Mouse (Mus musculus): Measurements from ENCODE around the gene Elmo2. TPM values are rescaled to one million over a fixed set of nuclear protein-coding genes. Genes with fewer than 3 reads are reported as not detected.

Gene Elmo2
- total and polyA plus RNA-seq, 3 experiments: 9.0 to 11.7 (median 10.1) TPM

GRCm38 (mm10) chr2:165283644-165284043, 42.6 kb downstream of the Elmo2 start:
- dilution Hi-C loops (cut with MboI; ENCODE audit: extremely low pct_ligation_motif_present, extremely low pct_unique_long_range_greater_than_20kb, low sequenced_read_pairs): no loop called here
- in situ Hi-C loops (cut with MboI; ENCODE audit: low pct_ligation_motif_present, low pct_unique_long_range_greater_than_20kb, low sequenced_read_pairs): loop anchor here (10.0 kb wide), 1 partner anchor 329 kb away; no protein-coding TSS in a partner anchor
- Histone ChIP-seq H3K4me1 (ENCODE audit: control insufficient read depth in 1 of 2, insufficient read depth in 2 of 2) (peaks cover 19 to 27% of the 10 kb centered on the region in 2 experiments), H3K4me2 (ENCODE audit: insufficient read depth, low read depth, poor library complexity, severe bottlenecking) (no peak overlapping the region), H3K36me3 (replicated peaks in 1 of 2; ENCODE audit: control insufficient read depth in 1 of 2, insufficient read depth in 1 of 2, low read length in 1 of 2) (peaks cover 37 to 66% of the 10 kb centered on the region in 2 experiments), H3K9me3 (replicated peaks; ENCODE audit: low read length) (no peaks in the 10 kb centered on the region), H3K27ac (ENCODE audit: insufficient read depth, low read depth) (no peak overlapping the region), H3K27me3 (replicated peaks) (no peaks in the 10 kb centered on the region), H3K9ac (ENCODE audit: insufficient read depth, low read depth) (no peak overlapping the region), H3K4me3 (replicated peaks in 1 of 3; ENCODE audit: low read depth in 2 of 3, low read length in 2 of 3, poor library complexity in 1 of 3) (no peak overlapping the region), H3K79me2 (replicated peaks; ENCODE audit: control insufficient read depth, extremely low read depth, insufficient read depth, poor library complexity, severe bottlenecking) (no peaks in the 10 kb centered on the region)
- no peak for DNase-seq (ENCODE audit: extremely low read depth)
- TF ChIP-seq ZC3H11A (IDR thresholded peaks at IDR 0.05; ENCODE audit: low read depth, low read length) (no peak), PAX5 (IDR thresholded peaks at IDR 0.05; ENCODE audit: low read length) (no peak), CTCF (conservative IDR thresholded peaks at IDR 0.05 in 1 of 2, IDR thresholded peaks at IDR 0.05 in 1 of 2; ENCODE audit: low read depth in 2 of 2, low read length in 2 of 2) (no peak), RAD21 (IDR thresholded peaks at IDR 0.05; ENCODE audit: low read depth, low read length) (no peak), HCFC1 (IDR thresholded peaks at IDR 0.05; ENCODE audit: low read depth, low read length) (no peak), MAFK (IDR thresholded peaks at IDR 0.05; ENCODE audit: insufficient replicate concordance, low read length) (no peak), KAT2A (IDR thresholded peaks at IDR 0.05; ENCODE audit: insufficient replicate concordance, low read length) (no peak), RCOR1 (conservative IDR thresholded peaks at IDR 0.05; ENCODE audit: low read depth, low read length) (no peak), ZKSCAN1 (IDR thresholded peaks at IDR 0.05; ENCODE audit: borderline replicate concordance, low read depth, low read length) (no peak), NELFE (IDR thresholded peaks at IDR 0.05; ENCODE audit: low read depth, low read length) (no peak), TBP (conservative IDR thresholded peaks at IDR 0.05; ENCODE audit: low read depth, low read length) (no peak), EP300 (IDR thresholded peaks at IDR 0.05; ENCODE audit: low read length) (no peak), TCF12 (IDR thresholded peaks at IDR 0.05; ENCODE audit: low read depth, low read length) (no peak), USF2 (conservative IDR thresholded peaks at IDR 0.05; ENCODE audit: low read depth, low read length) (no peak), E2F4 (IDR thresholded peaks at IDR 0.05; ENCODE audit: insufficient replicate concordance, low read depth, low read length) (no peak), IRF4 (IDR thresholded peaks at IDR 0.05; ENCODE audit: low read depth, low read length) (no peak), ZNF384 (IDR thresholded peaks at IDR 0.05; ENCODE audit: low read depth, low read length) (no peak), JUND (conservative IDR thresholded peaks at IDR 0.05; ENCODE audit: low read depth, low read length) (no peak), MXI1 (IDR thresholded peaks at IDR 0.05; ENCODE audit: low read depth, low read length) (no peak)

DNA sequence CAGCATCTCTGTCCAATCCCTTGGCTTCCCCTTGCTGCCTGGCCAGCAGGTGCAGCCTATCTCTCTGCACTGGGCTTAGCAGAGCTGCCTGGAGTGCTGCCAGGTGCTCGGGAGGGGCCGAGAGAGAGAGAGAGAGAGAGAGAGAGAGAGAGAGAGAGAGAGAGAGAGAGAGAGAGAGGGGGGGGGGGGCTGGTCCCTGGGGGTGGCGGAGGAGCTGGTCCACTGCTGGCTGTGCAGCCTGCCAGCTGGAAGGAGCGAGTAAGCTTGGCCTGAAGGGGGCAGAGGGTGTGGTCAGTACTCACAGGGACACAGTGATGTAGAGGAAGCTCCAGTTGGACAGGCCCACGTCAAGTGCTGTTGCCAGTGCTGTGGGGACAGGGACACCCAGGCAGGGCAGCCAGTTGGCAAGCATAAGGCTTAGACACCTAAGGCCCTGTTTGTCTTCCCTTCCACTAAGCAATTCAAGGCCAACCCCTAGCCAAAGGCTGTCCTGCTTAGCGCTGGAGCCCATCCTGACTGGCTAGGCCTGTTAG, 44.4 kb downstream of the Elmo2 start:
- no peaks in the 10 kb centered on the region for H3K27me3 ChIP-seq (replicated peaks)
- dilution Hi-C loops (cut with MboI; ENCODE audit: extremely low pct_ligation_motif_present, extremely low pct_unique_long_range_greater_than_20kb, low sequenced_read_pairs): no loop called here
- H3K9ac ChIP-seq (ENCODE audit: insufficient read depth, low read depth): no peak overlapping the region
- peaks cover 12 to 18% of the 10 kb centered on the region in 2 experiments for H3K4me1 ChIP-seq (ENCODE audit: control insufficient read depth in 1 of 2, insufficient read depth in 2 of 2)
- H3K36me3 ChIP-seq (replicated peaks in 1 of 2; ENCODE audit: control insufficient read depth in 1 of 2, insufficient read depth in 1 of 2, low read length in 1 of 2): peaks cover 54 to 83% of the 10 kb centered on the region in 2 experiments
- H3K4me3 ChIP-seq (replicated peaks in 1 of 3; ENCODE audit: low read depth in 2 of 3, low read length in 2 of 3, poor library complexity in 1 of 3): no peak overlapping the region
- no peak overlapping the region for H3K27ac ChIP-seq (ENCODE audit: insufficient read depth, low read depth)
- in situ Hi-C loops (cut with MboI; ENCODE audit: low pct_ligation_motif_present, low pct_unique_long_range_greater_than_20kb, low sequenced_read_pairs): loop anchor here (10.0 kb wide), 1 partner anchor 327 kb away; no protein-coding TSS in a partner anchor
- no peak overlapping the region for H3K4me2 ChIP-seq (ENCODE audit: insufficient read depth, low read depth, poor library complexity, severe bottlenecking)
- DNase-seq (ENCODE audit: extremely low read depth): no peak
- TF ChIP-seq CHD2 (IDR thresholded peaks at IDR 0.05; ENCODE audit: low read length): no peak
- no peak for TF ChIP-seq PAX5 (IDR thresholded peaks at IDR 0.05; ENCODE audit: low read length)
- no peak for TF ChIP-seq E2F4 (IDR thresholded peaks at IDR 0.05; ENCODE audit: insufficient replicate concordance, low read depth, low read length)
- no peak for TF ChIP-seq JUN (IDR thresholded peaks at IDR 0.05; ENCODE audit: insufficient read depth, low read depth, low read length)
- TF ChIP-seq MAFK (IDR thresholded peaks at IDR 0.05; ENCODE audit: insufficient replicate concordance, low read length): no peak
- TF ChIP-seq ETS1 (conservative IDR thresholded peaks at IDR 0.05; ENCODE audit: low read depth, low read length): no peak
- TF ChIP-seq POLR2A (IDR thresholded peaks at IDR 0.05; ENCODE audit: low read depth, low read length): no peak
- TF ChIP-seq TCF12 (IDR thresholded peaks at IDR 0.05; ENCODE audit: low read depth, low read length): no peak
- no peak for TF ChIP-seq SMC3 (IDR thresholded peaks at IDR 0.05; ENCODE audit: low read depth, low read length)
- no peak for TF ChIP-seq MAX (IDR thresholded peaks at IDR 0.05; ENCODE audit: low read length)
- no peak for TF ChIP-seq USF1 (IDR thresholded peaks at IDR 0.05; ENCODE audit: low read depth, low read length)
- no peak for TF ChIP-seq RCOR1 (conservative IDR thresholded peaks at IDR 0.05; ENCODE audit: low read depth, low read length)
- no peak for TF ChIP-seq ELF1 (IDR thresholded peaks at IDR 0.05; ENCODE audit: low read depth, low read length)
- TF ChIP-seq NRF1 (IDR thresholded peaks at IDR 0.05; ENCODE audit: low read depth, low read length): no peak
- no peak for TF ChIP-seq IRF4 (IDR thresholded peaks at IDR 0.05; ENCODE audit: low read depth, low read length)
- TF ChIP-seq SIN3A (IDR thresholded peaks at IDR 0.05; ENCODE audit: low read length): no peak
- H3K79me2 ChIP-seq (replicated peaks; ENCODE audit: control insufficient read depth, extremely low read depth, insufficient read depth, poor library complexity, severe bottlenecking): no peaks in the 10 kb centered on the region
- H3K9me3 ChIP-seq (replicated peaks; ENCODE audit: low read length): no peaks in the 10 kb centered on the region
